ENCODE assay signal across 7 mouse cellular contexts in the genomic region with DNA sequence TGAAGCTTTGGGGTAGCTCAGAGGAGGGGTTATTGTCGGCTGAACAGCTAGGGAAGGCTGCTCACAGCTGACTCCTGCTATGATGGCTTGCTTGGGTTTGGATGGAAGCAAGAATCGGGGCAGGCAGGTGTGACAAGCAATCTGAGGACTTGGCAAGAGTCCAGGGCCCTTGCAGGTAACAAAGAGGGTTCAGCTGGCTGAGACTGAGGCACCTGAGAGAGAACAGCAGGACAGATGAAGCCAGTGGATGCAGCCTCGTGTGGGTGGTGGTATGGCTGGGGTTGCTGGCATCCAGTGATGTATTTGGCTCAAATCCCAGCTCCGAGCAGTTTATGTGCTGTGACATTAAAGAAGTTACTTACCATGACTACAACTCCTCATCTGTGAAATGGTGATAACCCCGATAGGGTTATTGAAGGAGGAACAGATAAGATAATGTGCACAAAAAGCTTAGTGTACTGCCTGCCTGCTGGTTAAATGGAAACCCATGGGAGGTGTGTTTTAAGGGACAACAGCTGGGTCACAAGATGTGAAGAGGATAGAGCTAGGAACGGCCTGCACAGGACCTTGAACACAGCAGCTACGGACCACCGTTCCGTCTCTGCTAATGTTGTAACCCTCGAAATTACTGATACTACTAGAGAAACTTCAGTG. TPM values are rescaled to one million over a fixed set of nuclear protein-coding genes. Genes with fewer than 3 reads are reported as not detected.
DNase-seq lines count a peak whose midpoint lies in the region; ATAC-seq and TF ChIP-seq lines count a peak whose summit lies in the region.

No protein-coding gene starts in this region.

- H3K9me3 ChIP-seq in lung, embryonic 14.5 days (ENCODE audit: low read depth, low read length), result no peaks in the 10 kb centered on the region
- no peaks in the 10 kb centered on the region for H3K9me3 ChIP-seq in intestine, embryonic 14.5 days (ENCODE audit: control insufficient read depth, low read length)
- no peaks in the 10 kb centered on the region for H3K9me3 ChIP-seq in neural tube, embryonic 13.5 days

- peak overlapping the region; percentile 95 for H3K4me2 ChIP-seq in lung, embryonic 14.5 days
- peak overlapping the region; percentile 67; the same call in 1 of the 2 replicates for H3K4me2 ChIP-seq in intestine, embryonic 14.5 days (ENCODE audit: low read length)
- H3K4me2 ChIP-seq in neural tube, embryonic 13.5 days, result peak overlapping the region; percentile 93

- peaks cover 13% of the 10 kb centered on the region; the same call in 1 of the 2 replicates for H3K27me3 ChIP-seq in lung, embryonic 14.5 days (ENCODE audit: insufficient read depth, low read length)
- H3K27me3 ChIP-seq in intestine, embryonic 14.5 days (replicated peaks; ENCODE audit: control insufficient read depth, insufficient read depth, low read length), result peaks cover 5% of the 10 kb centered on the region; the same call in 1 of the 2 replicates
- peaks cover 26% of the 10 kb centered on the region for H3K27me3 ChIP-seq in neural tube, embryonic 13.5 days

- no peak for ATAC-seq in lung, embryonic 14.5 days (ENCODE audit: insufficient read depth)
- ATAC-seq in intestine, embryonic 14.5 days (replicated peaks; ENCODE audit: low FRiP score, low TSS enrichment, low read depth), result no peak
- ATAC-seq in neural tube, embryonic 13.5 days (ENCODE audit: low read depth), result peak; percentile 24; the same call in 1 of the 2 replicates

- TF ChIP-seq CTCF in lung, embryonic 14.5 days (IDR thresholded peaks at IDR 0.05; ENCODE audit: low read depth), result no peak

- no peaks in the 10 kb centered on the region for H3K36me3 ChIP-seq in lung, embryonic 14.5 days (ENCODE audit: insufficient read depth)
- H3K36me3 ChIP-seq in intestine, embryonic 14.5 days (ENCODE audit: control insufficient read depth, insufficient read depth, low read length), result no peaks in the 10 kb centered on the region
- H3K36me3 ChIP-seq in neural tube, embryonic 13.5 days, result no peaks in the 10 kb centered on the region

- DNase-seq in lung, embryonic 14.5 days, result peak; percentile 28
- DNase-seq in lung, postnatal 36 days, result no peak
- peak; percentile 46 to 49 for DNase-seq in cerebellum, postnatal 10 days
- peak; percentile 57 for DNase-seq in intestine, embryonic 14.5 days (ENCODE audit: low spot score)
- no peak for DNase-seq in thymus, postnatal 0 days (ENCODE audit: low spot score)
- no peak for DNase-seq in yolk sac, embryonic 10.5 days (ENCODE audit: low spot score)

- H3K27ac ChIP-seq in lung, embryonic 14.5 days (ENCODE audit: low read depth), result no peak overlapping the region
- H3K27ac ChIP-seq in intestine, embryonic 14.5 days (ENCODE audit: low read depth), result no peak overlapping the region
- H3K27ac ChIP-seq in neural tube, embryonic 13.5 days (replicated peaks), result peak overlapping the region; percentile 75

- no peak overlapping the region for H3K9ac ChIP-seq in lung, embryonic 14.5 days
- H3K9ac ChIP-seq in intestine, embryonic 14.5 days (ENCODE audit: low read length), result no peak overlapping the region
- H3K9ac ChIP-seq in neural tube, embryonic 13.5 days, result peak overlapping the region; percentile 94

- WGBS in lung, embryonic 14.5 days, result 48% methylated on average over 10 of the region's 10 CpGs
- 65% methylated on average over 10 of the region's 10 CpGs for WGBS in intestine, embryonic 14.5 days
- 65% methylated on average over 10 of the region's 10 CpGs for WGBS in neural tube, embryonic 13.5 days

- peaks cover 7% of the 10 kb centered on the region; the same call in 1 of the 2 replicates for H3K4me1 ChIP-seq in lung, embryonic 14.5 days (ENCODE audit: insufficient read depth)
- peaks cover 8% of the 10 kb centered on the region for H3K4me1 ChIP-seq in intestine, embryonic 14.5 days (replicated peaks; ENCODE audit: control insufficient read depth, insufficient read depth, low read length)
- peaks cover 54% of the 10 kb centered on the region for H3K4me1 ChIP-seq in neural tube, embryonic 13.5 days (replicated peaks)

- H3K4me3 ChIP-seq in lung, embryonic 14.5 days (ENCODE audit: low read depth, low read length), result no peak overlapping the region
- no peak overlapping the region for H3K4me3 ChIP-seq in intestine, embryonic 14.5 days (ENCODE audit: low read depth, low read length)
- H3K4me3 ChIP-seq in neural tube, embryonic 13.5 days, result peak overlapping the region; percentile 93; the same call in 1 of the 2 replicates

RNA-seq across cellular contexts. Expression of a gene that starts 5.7 kb away (rescaled TPM):
- polyA plus RNA-seq in lung, embryonic 14.5 days (2014; fragmentation: Nextera tagmentation; extraction: Ambion mirVana), result 15.2 and 16.8 TPM in 2 replicates
- 17.5 TPM in 2 replicates for polyA plus RNA-seq in intestine, embryonic 14.5 days (2014; fragmentation: Nextera tagmentation; extraction: Ambion mirVana)
- polyA plus RNA-seq in neural tube, embryonic 13.5 days (2015; fragmentation: Nextera tagmentation; extraction: Ambion mirVana), result 62.0 and 65.1 TPM in 2 replicates
- polyA plus RNA-seq in thymus, postnatal 0 days (2015; fragmentation: Nextera tagmentation; extraction: Ambion mirVana), result 26.7 and 31.4 TPM in 2 replicates

RNA-seq across cellular contexts. Expression of a gene that starts 22.2 kb away (rescaled TPM):
- polyA plus RNA-seq in lung, embryonic 14.5 days (2014; fragmentation: Nextera tagmentation; extraction: Ambion mirVana), result 18.6 and 25.4 TPM in 2 replicates
- 10.1 and 10.3 TPM in 2 replicates for polyA plus RNA-seq in intestine, embryonic 14.5 days (2014; fragmentation: Nextera tagmentation; extraction: Ambion mirVana)
- 3.2 and 4.1 TPM in 2 replicates for polyA plus RNA-seq in neural tube, embryonic 13.5 days (2015; fragmentation: Nextera tagmentation; extraction: Ambion mirVana)
- polyA plus RNA-seq in thymus, postnatal 0 days (2015; fragmentation: Nextera tagmentation; extraction: Ambion mirVana), result 3.4 and 5.3 TPM in 2 replicates

RNA-seq across cellular contexts. Expression of a gene that starts 32.6 kb away (rescaled TPM):
- polyA plus RNA-seq in lung, embryonic 14.5 days (2014; fragmentation: Nextera tagmentation; extraction: Ambion mirVana), result 0.28 and 1.0 TPM in 2 replicates
- polyA plus RNA-seq in intestine, embryonic 14.5 days (2014; fragmentation: Nextera tagmentation; extraction: Ambion mirVana), result 16.2 and 46.3 TPM in 2 replicates
- polyA plus RNA-seq in neural tube, embryonic 13.5 days (2015; fragmentation: Nextera tagmentation; extraction: Ambion mirVana), result 20.0 and 26.8 TPM in 2 replicates
- 0.36 and 0.49 TPM in 2 replicates for polyA plus RNA-seq in thymus, postnatal 0 days (2015; fragmentation: Nextera tagmentation; extraction: Ambion mirVana)

RNA-seq across cellular contexts. Expression of a gene that starts 40.6 kb away (rescaled TPM):
- polyA plus RNA-seq in lung, embryonic 14.5 days (2014; fragmentation: Nextera tagmentation; extraction: Ambion mirVana), result 44.3 and 51.6 TPM in 2 replicates
- polyA plus RNA-seq in intestine, embryonic 14.5 days (2014; fragmentation: Nextera tagmentation; extraction: Ambion mirVana), result 33.6 and 35.2 TPM in 2 replicates
- polyA plus RNA-seq in neural tube, embryonic 13.5 days (2015; fragmentation: Nextera tagmentation; extraction: Ambion mirVana), result 9.1 and 9.7 TPM in 2 replicates
- 20.6 and 21.3 TPM in 2 replicates for polyA plus RNA-seq in thymus, postnatal 0 days (2015; fragmentation: Nextera tagmentation; extraction: Ambion mirVana)

Comparison
In these comparisons a context has a peak if more than half of its experiments do, and no peak if none do; other contexts are left out.
1. DNase-seq: peak in lung, embryonic 14.5 days (single experiment), cerebellum, postnatal 10 days (2 of 2) and intestine, embryonic 14.5 days (single experiment); none in lung, postnatal 36 days (single experiment), thymus, postnatal 0 days (single experiment) and yolk sac, embryonic 10.5 days (single experiment).
2. Peak in every context shown above with its lines, with median percentiles within 50 percentile points of each other: H3K4me2 ChIP-seq.